Comparison of ENCODE assay signal across 16 mouse cellular contexts in genomic region chr10:9856792-9857191, GRCm38 (mm10).
"Had no signal": no experiment of that assay in that cellular context is flagged by ENCODE, and none has a peak within 500 bp of the region (broad histone marks: within the 10 kb centered on the region; RNA-seq: fewer than 3 reads in every experiment).

No protein-coding gene starts in this region.

- H3K4me2 ChIP-seq: limb, embryonic 13.5 days; liver, embryonic 11.5 days; liver, embryonic 15.5 days; neural tube, embryonic 13.5 days had no signal

- DNase-seq: kidney, adult 8-10 months; kidney, postnatal 25 days; layer of hippocampus, adult 9-11 months; lung, adult 2 months; lung, postnatal 36 days; thymus, adult 18-20 months; thymus, postnatal 14 days had no signal

- H3K9me3 ChIP-seq: liver, embryonic 15.5 days had no signal

- H3K27ac ChIP-seq: left cerebral cortex, adult 2 months; limb, embryonic 13.5 days; liver, embryonic 15.5 days; midbrain, embryonic 10.5 days; neural tube, embryonic 13.5 days had no signal

- H3K9ac ChIP-seq: limb, embryonic 13.5 days; liver, embryonic 15.5 days; neural tube, embryonic 13.5 days had no signal

- H3K4me3 ChIP-seq: left cerebral cortex, adult 2 months; limb, embryonic 13.5 days; liver, embryonic 15.5 days; midbrain, embryonic 10.5 days; neural tube, embryonic 13.5 days had no signal

- ATAC-seq: intestine, embryonic 16.5 days; lung, postnatal 0 days; midbrain, embryonic 16.5 days had no signal

- H3K4me1 ChIP-seq: liver, embryonic 15.5 days; midbrain, embryonic 10.5 days; neural tube, embryonic 13.5 days had no signal

- H3K27me3 ChIP-seq: limb, embryonic 13.5 days; liver, embryonic 15.5 days; neural tube, embryonic 13.5 days had no signal
